Mouse (Mus musculus) CH12.LX (cell line): Measurements from ENCODE around the gene Wnt7a. TPM values are rescaled to one million over a fixed set of nuclear protein-coding genes. Genes with fewer than 3 reads are reported as not detected.

Experiments used
- DNase-seq: peaks from one replicate; pipeline ENCODE4 v3.0.0-alpha.2; 2013; ENCODE audit errors: extremely low read depth
- H3K27ac ChIP-seq: 2 replicates; pipeline ENCODE4 v1.5.1; 2012; ENCODE audit warnings: low read depth, mild to moderate bottlenecking, control low read depth, moderate library complexity; ENCODE audit not compliant: insufficient read depth
- H3K27me3 ChIP-seq: replicated peaks from 2 replicates; pipeline ENCODE3; 2012; ENCODE audit warnings: inconsistent platforms
- H3K36me3 ChIP-seq, 2 experiments: replicated peaks in 1 of 2; 2 replicates each; pipeline versions ENCODE3 to v1.6.1; 2012; ENCODE audit warnings: inconsistent platforms in 1 of 2, low read length in 1 of 2, mild to moderate bottlenecking in 1 of 2, mixed read lengths in 1 of 2, moderate library complexity in 1 of 2; ENCODE audit not compliant: control insufficient read depth in 1 of 2, insufficient read depth in 1 of 2
- H3K4me1 ChIP-seq, 2 experiments: 2 replicates each; pipeline ENCODE4 v1.6.1; 2012; ENCODE audit warnings: inconsistent platforms in 1 of 2, moderate library complexity in 1 of 2; ENCODE audit not compliant: insufficient read depth in 2 of 2, control insufficient read depth in 1 of 2
- H3K4me2 ChIP-seq: 2 replicates; pipeline ENCODE4 v1.6.1; 2012; ENCODE audit warnings: low read depth, mild to moderate bottlenecking, control low read depth; ENCODE audit not compliant: poor library complexity, insufficient read depth, severe bottlenecking
- H3K4me3 ChIP-seq, 3 experiments: fragments of 150-350 bp in 1 of 3; sonication (generic) in 1 of 3; replicated peaks in 1 of 3; 2 replicates each; pipeline versions ENCODE3 to v1.5.1; 2011 to 2012; ENCODE audit warnings: low read depth in 2 of 3, low read length in 2 of 3, mild to moderate bottlenecking in 2 of 3, moderate library complexity in 2 of 3, control low read depth in 1 of 3, improper control_type of control experiment in 1 of 3, inconsistent platforms in 1 of 3, mixed read lengths in 1 of 3; ENCODE audit not compliant: poor library complexity in 1 of 3
- H3K79me2 ChIP-seq: replicated peaks from 2 replicates; pipeline ENCODE4 v1.6.1; 2012; ENCODE audit warnings: mild to moderate bottlenecking, moderate library complexity; ENCODE audit not compliant: control insufficient read depth, poor library complexity, insufficient read depth, severe bottlenecking; ENCODE audit errors: extremely low read depth
- H3K9ac ChIP-seq: 2 replicates; pipeline ENCODE4 v1.6.1; 2012; ENCODE audit warnings: low read depth, mild to moderate bottlenecking, control low read depth, moderate library complexity; ENCODE audit not compliant: insufficient read depth
- H3K9me3 ChIP-seq: replicated peaks from 2 replicates; pipeline ENCODE3; 2012; ENCODE audit warnings: low read length, inconsistent platforms, mixed read lengths
- BHLHE40 ChIP-seq: IDR thresholded peaks from 2 replicates; pipeline ENCODE4 v1.6.1; 2011; ENCODE audit warnings: mild to moderate bottlenecking, low read depth, low read length, improper control_type of control experiment
- CHD1 ChIP-seq: IDR thresholded peaks from 2 replicates; pipeline ENCODE4 v1.6.1; 2012; ENCODE audit warnings: low read depth, low read length, improper control_type of control experiment, inconsistent platforms
- CHD2 ChIP-seq: IDR thresholded peaks from 2 replicates; pipeline ENCODE4 v1.6.1; 2011; ENCODE audit warnings: low read length, improper control_type of control experiment
- CTCF ChIP-seq, 2 experiments: IDR thresholded peaks in 1 of 2; conservative IDR thresholded peaks in 1 of 2; 2 replicates each; pipeline ENCODE4 v1.5.1; 2011 to 2012; ENCODE audit warnings: low read depth in 2 of 2, low read length in 2 of 2, improper control_type of control experiment in 1 of 2, inconsistent platforms in 1 of 2, mild to moderate bottlenecking in 1 of 2, moderate library complexity in 1 of 2
- E2F4 ChIP-seq: IDR thresholded peaks from 2 replicates; pipeline ENCODE4 v1.6.1; 2011; ENCODE audit warnings: low read depth, low read length, improper control_type of control experiment; ENCODE audit not compliant: insufficient replicate concordance
- ELF1 ChIP-seq: IDR thresholded peaks from 2 replicates; pipeline ENCODE4 v1.6.1; 2014; ENCODE audit warnings: low read depth, mild to moderate bottlenecking, inconsistent platforms, low read length, improper control_type of control experiment
- EP300 ChIP-seq: IDR thresholded peaks from 2 replicates; pipeline ENCODE4 v1.6.1; 2011; ENCODE audit warnings: low read length, improper control_type of control experiment
- ETS1 ChIP-seq: conservative IDR thresholded peaks from 2 replicates; pipeline ENCODE4 v1.6.1; 2012; ENCODE audit warnings: low read depth, mild to moderate bottlenecking, inconsistent platforms, low read length, improper control_type of control experiment, moderate library complexity
- GABPA ChIP-seq: IDR thresholded peaks from 2 replicates; pipeline ENCODE4 v1.6.1; 2012; ENCODE audit warnings: low read depth, low read length, improper control_type of control experiment, inconsistent platforms; ENCODE audit not compliant: insufficient replicate concordance
- HCFC1 ChIP-seq: IDR thresholded peaks from 2 replicates; pipeline ENCODE4 v1.6.1; 2012; ENCODE audit warnings: low read depth, mild to moderate bottlenecking, inconsistent platforms, low read length, improper control_type of control experiment
- IRF4 ChIP-seq: IDR thresholded peaks from 2 replicates; pipeline ENCODE4 v1.6.1; 2014; ENCODE audit warnings: low read depth, mild to moderate bottlenecking, inconsistent platforms, low read length, improper control_type of control experiment
- JUN ChIP-seq: IDR thresholded peaks from 2 replicates; pipeline ENCODE4 v1.6.1; 2011; ENCODE audit warnings: low read depth, mild to moderate bottlenecking, low read length, improper control_type of control experiment, moderate library complexity; ENCODE audit not compliant: insufficient read depth
- JUND ChIP-seq: conservative IDR thresholded peaks from 2 replicates; pipeline ENCODE4 v1.6.1; 2011; ENCODE audit warnings: low read depth, low read length, improper control_type of control experiment
- KAT2A ChIP-seq: IDR thresholded peaks from 2 replicates; pipeline ENCODE4 v1.6.1; 2012; ENCODE audit warnings: low read length, improper control_type of control experiment, inconsistent platforms; ENCODE audit not compliant: insufficient replicate concordance
- MAFK ChIP-seq: IDR thresholded peaks from 2 replicates; pipeline ENCODE4 v1.6.1; 2011; ENCODE audit warnings: low read length, improper control_type of control experiment; ENCODE audit not compliant: insufficient replicate concordance
- MAX ChIP-seq: IDR thresholded peaks from 2 replicates; pipeline ENCODE4 v1.6.1; 2011; ENCODE audit warnings: low read length, improper control_type of control experiment
- MAZ ChIP-seq: IDR thresholded peaks from 2 replicates; pipeline ENCODE4 v1.6.1; 2012; ENCODE audit warnings: low read depth, mild to moderate bottlenecking, inconsistent platforms, low read length, improper control_type of control experiment, moderate library complexity
- MEF2A ChIP-seq: IDR thresholded peaks from 2 replicates; pipeline ENCODE4 v1.6.1; 2014; ENCODE audit warnings: low read depth, mild to moderate bottlenecking, inconsistent platforms, low read length, improper control_type of control experiment, borderline replicate concordance
- MXI1 ChIP-seq: IDR thresholded peaks from 2 replicates; pipeline ENCODE4 v1.6.1; 2011; ENCODE audit warnings: mild to moderate bottlenecking, low read depth, low read length, improper control_type of control experiment
- MYC ChIP-seq: IDR thresholded peaks from 2 replicates; pipeline ENCODE4 v1.6.1; 2011; ENCODE audit warnings: low read depth, mild to moderate bottlenecking, improper control_type of control experiment, low read length
- NELFE ChIP-seq: IDR thresholded peaks from 2 replicates; pipeline ENCODE4 v1.6.1; 2011; ENCODE audit warnings: low read depth, low read length, improper control_type of control experiment
- NRF1 ChIP-seq: IDR thresholded peaks from 2 replicates; pipeline ENCODE4 v1.6.1; 2014; ENCODE audit warnings: low read depth, mild to moderate bottlenecking, inconsistent platforms, low read length, improper control_type of control experiment, moderate library complexity
- PAX5 ChIP-seq: IDR thresholded peaks from 2 replicates; pipeline ENCODE4 v1.6.1; 2012; ENCODE audit warnings: low read length, inconsistent platforms, mixed read lengths
- POLR2A ChIP-seq: IDR thresholded peaks from 2 replicates; pipeline ENCODE4 v1.6.1; 2011; ENCODE audit warnings: low read depth, mild to moderate bottlenecking, improper control_type of control experiment, low read length
- POLR2AphosphoS2 ChIP-seq: IDR thresholded peaks from 2 replicates; pipeline ENCODE4 v1.6.1; 2011; ENCODE audit warnings: low read depth, low read length, improper control_type of control experiment
- RAD21 ChIP-seq: IDR thresholded peaks from 2 replicates; pipeline ENCODE4 v1.6.1; 2011; ENCODE audit warnings: low read depth, mild to moderate bottlenecking, low read length, improper control_type of control experiment, moderate library complexity
- RCOR1 ChIP-seq: conservative IDR thresholded peaks from 2 replicates; pipeline ENCODE4 v1.6.1; 2012; ENCODE audit warnings: low read depth, mild to moderate bottlenecking, inconsistent platforms, low read length, improper control_type of control experiment
- SIN3A ChIP-seq: IDR thresholded peaks from 2 replicates; pipeline ENCODE4 v1.6.1; 2012; ENCODE audit warnings: low read length, improper control_type of control experiment, inconsistent platforms
- SMC3 ChIP-seq: IDR thresholded peaks from 2 replicates; pipeline ENCODE4 v1.6.1; 2011; ENCODE audit warnings: low read depth, low read length, improper control_type of control experiment
- TBP ChIP-seq: conservative IDR thresholded peaks from 2 replicates; pipeline ENCODE4 v1.6.1; 2011; ENCODE audit warnings: low read depth, low read length, improper control_type of control experiment
- TCF12 ChIP-seq: IDR thresholded peaks from 2 replicates; pipeline ENCODE4 v1.6.1; 2014; ENCODE audit warnings: low read depth, mild to moderate bottlenecking, inconsistent platforms, low read length, improper control_type of control experiment
- UBTF ChIP-seq: IDR thresholded peaks from 2 replicates; pipeline ENCODE4 v1.6.1; 2012; ENCODE audit warnings: low read depth, mild to moderate bottlenecking, inconsistent platforms, low read length, improper control_type of control experiment, moderate library complexity
- USF1 ChIP-seq: IDR thresholded peaks from 2 replicates; pipeline ENCODE4 v1.6.1; 2014; ENCODE audit warnings: low read depth, mild to moderate bottlenecking, inconsistent platforms, low read length, improper control_type of control experiment
- USF2 ChIP-seq: conservative IDR thresholded peaks from 2 replicates; pipeline ENCODE4 v1.6.1; 2011; ENCODE audit warnings: low read depth, low read length, improper control_type of control experiment
- ZC3H11A ChIP-seq: IDR thresholded peaks from 2 replicates; pipeline ENCODE4 v1.6.1; 2012; ENCODE audit warnings: low read depth, mild to moderate bottlenecking, inconsistent platforms, low read length, improper control_type of control experiment
- ZKSCAN1 ChIP-seq: IDR thresholded peaks from 2 replicates; pipeline ENCODE4 v1.6.1; 2012; ENCODE audit warnings: low read depth, inconsistent platforms, low read length, improper control_type of control experiment, borderline replicate concordance
- ZMIZ1 ChIP-seq: IDR thresholded peaks from 2 replicates; pipeline ENCODE4 v1.6.1; 2012; ENCODE audit warnings: low read depth, mild to moderate bottlenecking, inconsistent platforms, low read length, improper control_type of control experiment
- ZNF384 ChIP-seq: IDR thresholded peaks from 2 replicates; pipeline ENCODE4 v1.6.1; 2012; ENCODE audit warnings: low read depth, low read length, improper control_type of control experiment, inconsistent platforms
- dilution Hi-C: fragments of 300-500 bp; cut with MboI; formaldehyde crosslinking; loops from 2 replicates; pipeline ENCODE4 v1.14.3; 2020; ENCODE audit warnings: low sequenced_read_pairs; ENCODE audit not compliant: extremely low pct_unique_long_range_greater_than_20kb, extremely low pct_ligation_motif_present
- in situ Hi-C: fragments of 300-500 bp; cut with MboI; formaldehyde crosslinking; loops from 3 replicates; pipeline ENCODE4 v1.14.3; 2019; ENCODE audit warnings: low sequenced_read_pairs, low pct_ligation_motif_present, low pct_unique_long_range_greater_than_20kb, mixed read lengths
- polyA plus RNA-seq: library from polyadenylated mRNA; unstranded; fragments of >175 nt; gene quantifications from 2 replicates; pipeline ENCODE4 v1.2.1, GENCODE M21; 2012; ENCODE audit warnings: low read depth; ENCODE audit not compliant: insufficient read length
- total RNA-seq, 2 experiments: library from RNA; depleted of rRNA; stranded (reverse); fragments of 300-350 nt in 1 of 2; fragments of >200 nt in 1 of 2; gene quantifications; 2 replicates each; pipeline ENCODE4 v1.2.3; 2012 to 2014

The Wnt7a gene
- total and polyA plus RNA-seq, 3 experiments: not detected

DNA sequence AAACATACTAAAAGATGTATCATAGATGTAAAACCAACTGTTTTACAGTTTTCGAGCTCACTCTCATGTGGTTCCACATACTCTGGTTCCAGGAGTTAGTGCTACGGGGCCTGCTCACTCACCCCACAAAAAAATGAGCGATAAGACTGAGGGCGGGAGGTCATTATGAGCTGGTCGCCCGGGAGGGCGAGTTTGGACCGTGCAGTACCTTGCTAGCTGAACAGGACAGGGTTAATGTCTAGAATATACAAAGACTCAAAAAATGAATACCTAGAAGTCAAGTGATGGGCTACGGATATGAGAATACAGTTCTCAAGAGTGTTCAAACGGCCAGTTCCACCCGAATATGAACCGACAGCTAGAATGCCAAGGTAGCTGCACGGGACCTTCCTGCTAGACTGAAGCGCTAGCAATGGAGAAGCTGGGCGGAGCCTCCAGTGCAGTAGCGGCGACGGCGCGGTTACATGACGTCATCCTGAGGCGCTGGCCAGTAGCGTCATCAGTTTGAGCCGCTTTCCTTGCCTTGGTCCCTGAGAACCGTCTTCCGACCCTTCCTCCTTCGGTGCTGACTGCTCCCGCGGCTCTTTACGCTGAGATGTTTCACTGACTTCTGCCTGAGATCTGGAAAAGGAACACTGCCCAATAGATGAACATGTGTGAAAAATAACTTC, 29.4 kb upstream of the Wnt7a start:
- Histone ChIP-seq H3K4me2 (peak overlapping the region; percentile 83), H3K36me3 (no peaks in the 10 kb centered on the region), H3K27me3 (peaks cover 47% of the 10 kb centered on the region), H3K9me3 (no peaks in the 10 kb centered on the region), H3K4me3 (peak overlapping the region; percentile 75 to 95 (median 83)), H3K9ac (peak overlapping the region; percentile 89), H3K79me2 (no peaks in the 10 kb centered on the region), H3K27ac (no peak overlapping the region), H3K4me1 (peaks cover 6 to 8% of the 10 kb centered on the region in 2 experiments)
- TF ChIP-seq USF1 (no peak), ZC3H11A (no peak), PAX5 (no peak), ELF1 (peak; percentile 86), MXI1 (peak; percentile 84; the same call in 1 of the 2 replicates), RAD21 (no peak), JUND (peak; percentile 76), ZKSCAN1 (peak; percentile 63; the same call in 1 of the 2 replicates), POLR2A (peak; percentile 99), USF2 (no peak; the same call in 1 of the 2 replicates), NELFE (peak; percentile 99), KAT2A (peak; percentile 91; the same call in 1 of the 2 replicates), JUN (peak; percentile 48), TCF12 (peak; percentile 95), ETS1 (no peak), MAFK (no peak), ZNF384 (no peak), MEF2A (peak; percentile 54; the same call in 1 of the 2 replicates), EP300 (no peak), E2F4 (0 out of 2 replicates have a peak, but pooled peaks have one; percentile 21), MAX (peak; percentile 45; the same call in 1 of the 2 replicates), UBTF (no peak), CHD1 (no peak), MAZ (no peak), CTCF (conservative IDR thresholded peaks at IDR 0.05 in 1 of 2, IDR thresholded peaks at IDR 0.05 in 1 of 2; ENCODE audit: low read depth in 2 of 2, low read length in 2 of 2) (no peak), POLR2AphosphoS2 (peak; percentile 95; the same call in 1 of the 2 replicates), TBP (peak; percentile 93), GABPA (peak; percentile 66; the same call in 1 of the 2 replicates), SMC3 (no peak), CHD2 (peak; percentile 38; the same call in 1 of the 2 replicates), SIN3A (peak; percentile 92), BHLHE40 (peak; percentile 70), ZMIZ1 (peak; percentile 87; the same call in 1 of the 2 replicates), NRF1 (0 out of 2 replicates have a peak, but pooled peaks have one; percentile 49), IRF4 (peak; percentile 78), RCOR1 (no peak), HCFC1 (peak; percentile 96), MYC (no peak; the same call in 1 of the 2 replicates)
- dilution Hi-C loops (no loop called here), in situ Hi-C loops (no loop called here)
- peak; percentile 94 for DNase-seq
